In the genomic region with DNA sequence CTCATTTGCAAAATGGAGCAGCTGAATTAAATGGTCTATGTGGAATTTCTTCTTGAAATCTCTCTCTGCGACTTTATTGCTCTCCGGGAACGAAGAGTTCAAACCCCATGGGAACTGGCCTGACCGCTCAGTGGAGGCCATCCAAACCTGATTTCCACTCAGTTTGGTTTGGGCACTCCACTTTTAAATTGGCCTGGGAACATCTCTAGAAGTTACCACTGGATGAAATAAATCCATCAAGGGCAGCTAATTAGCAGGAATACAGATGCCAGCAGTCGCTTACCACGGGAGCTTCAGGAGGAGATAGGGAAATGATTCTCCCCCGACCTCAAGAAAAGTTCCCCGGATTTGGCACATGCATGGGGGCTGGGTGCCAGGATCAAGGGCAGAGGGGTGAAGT, we compare ENCODE assay signal across 17 mouse cellular contexts. TPM values are rescaled to one million over a fixed set of nuclear protein-coding genes. Genes with fewer than 3 reads are reported as not detected.
DNase-seq lines count a peak whose midpoint lies in the region; ATAC-seq and TF ChIP-seq lines count a peak whose summit lies in the region.
"Had no signal": no experiment of that assay in that cellular context is flagged by ENCODE, and none has a peak within 500 bp of the region (broad histone marks: within the 10 kb centered on the region; RNA-seq: fewer than 3 reads in every experiment).

No protein-coding gene starts in this region.

- H3K36me3 ChIP-seq in heart, embryonic 13.5 days: no peaks in the 10 kb centered on the region
- H3K36me3 ChIP-seq in liver, adult 2 months (ENCODE audit: control insufficient read depth, insufficient read depth, low read length): no peaks in the 10 kb centered on the region
- H3K36me3 ChIP-seq in liver, embryonic 11.5 days (ENCODE audit: control insufficient read depth, insufficient read depth, low read length): no peaks in the 10 kb centered on the region
- H3K36me3 ChIP-seq in embryonic facial prominence, embryonic 10.5 days (replicated peaks): no peaks in the 10 kb centered on the region
- H3K36me3 ChIP-seq in heart, embryonic 15.5 days: no peaks in the 10 kb centered on the region
- H3K36me3 ChIP-seq in midbrain, embryonic 16.5 days (ENCODE audit: control insufficient read depth, insufficient read depth, low read length): no peaks in the 10 kb centered on the region
- no peaks in the 10 kb centered on the region for H3K36me3 ChIP-seq in forebrain, embryonic 10.5 days (replicated peaks)
- H3K36me3 ChIP-seq: forebrain, embryonic 15.5 days; G1E; midbrain, embryonic 12.5 days had no signal

- TF ChIP-seq CTCF in liver, adult 2 months (IDR thresholded peaks at IDR 0.05; ENCODE audit: low read depth, low read length): no peak

- H3K9me3 ChIP-seq in heart, embryonic 13.5 days: no peaks in the 10 kb centered on the region
- no peaks in the 10 kb centered on the region for H3K9me3 ChIP-seq in liver, embryonic 11.5 days (ENCODE audit: control insufficient read depth, low read length)
- H3K9me3 ChIP-seq in embryonic facial prominence, embryonic 10.5 days: no peaks in the 10 kb centered on the region
- no peaks in the 10 kb centered on the region for H3K9me3 ChIP-seq in heart, embryonic 15.5 days (replicated peaks)
- no peaks in the 10 kb centered on the region for H3K9me3 ChIP-seq in midbrain, embryonic 16.5 days (replicated peaks; ENCODE audit: control insufficient read depth, low read length, poor library complexity, severe bottlenecking)
- H3K9me3 ChIP-seq in forebrain, embryonic 10.5 days: no peaks in the 10 kb centered on the region
- H3K9me3 ChIP-seq: forebrain, embryonic 15.5 days; G1E; midbrain, embryonic 12.5 days had no signal

- peaks cover 49% of the 10 kb centered on the region for H3K4me1 ChIP-seq in heart, embryonic 13.5 days
- H3K4me1 ChIP-seq in liver, adult 2 months (ENCODE audit: control insufficient read depth, insufficient read depth, low read length): peaks cover 4% of the 10 kb centered on the region
- H3K4me1 ChIP-seq in liver, embryonic 11.5 days (replicated peaks; ENCODE audit: control insufficient read depth, insufficient read depth, low read length): peaks cover 5% of the 10 kb centered on the region; the same call in 1 of the 2 replicates
- peaks cover 40% of the 10 kb centered on the region for H3K4me1 ChIP-seq in embryonic facial prominence, embryonic 10.5 days
- peaks cover 41% of the 10 kb centered on the region for H3K4me1 ChIP-seq in heart, embryonic 15.5 days (replicated peaks)
- peaks cover 3% of the 10 kb centered on the region; the same call in 1 of the 2 replicates for H3K4me1 ChIP-seq in midbrain, embryonic 16.5 days (ENCODE audit: control insufficient read depth, insufficient read depth, low read length)
- peaks cover 23% of the 10 kb centered on the region for H3K4me1 ChIP-seq in forebrain, embryonic 10.5 days

- 57% methylated on average over 8 of the region's 8 CpGs for WGBS in heart, embryonic 13.5 days
- 81% methylated on average over 8 of the region's 8 CpGs for WGBS in liver, adult 2 months
- 78% methylated on average over 8 of the region's 8 CpGs for WGBS in liver, embryonic 11.5 days
- 75% methylated on average over 8 of the region's 8 CpGs for WGBS in embryonic facial prominence, embryonic 10.5 days
- WGBS in heart, embryonic 15.5 days: 54% methylated on average over 8 of the region's 8 CpGs
- WGBS in midbrain, embryonic 16.5 days: 85% methylated on average over 8 of the region's 8 CpGs
- 90% methylated on average over 8 of the region's 8 CpGs for WGBS in forebrain, embryonic 10.5 days

- no peak for TF ChIP-seq POLR2A in liver, adult 2 months (IDR thresholded peaks at IDR 0.05; ENCODE audit: extremely low read depth, insufficient read depth, low read length)

- ATAC-seq in heart, embryonic 13.5 days (ENCODE audit: extremely low read depth, insufficient number of reproducible peaks, low FRiP score, low TSS enrichment): no peak
- ATAC-seq in liver, embryonic 11.5 days (replicated peaks; ENCODE audit: low FRiP score): no peak
- ATAC-seq in heart, embryonic 15.5 days (replicated peaks; ENCODE audit: insufficient number of reproducible peaks, insufficient read depth, low FRiP score, low read depth): no peak
- ATAC-seq in midbrain, embryonic 16.5 days: no peak
- ATAC-seq: forebrain, embryonic 15.5 days; inflammation-experienced regulatory T-cells, adult 6 months had no signal

- no peak for DNase-seq in heart, postnatal 25 days (ENCODE audit: low spot score)
- peak; percentile 14 for DNase-seq in liver, adult 2 months (ENCODE audit: extremely low read depth, low read depth, low spot score)
- no peak for DNase-seq in liver, embryonic 11.5 days (ENCODE audit: low spot score)
- no peak for DNase-seq in embryonic facial prominence, embryonic 10.5 days (ENCODE audit: low spot score)
- no peak for DNase-seq in forebrain, embryonic 10.5 days (ENCODE audit: extremely low spot score, low spot score)
- DNase-seq: adrenal gland, postnatal 10 days; cerebellum, adult 8-10 months; lung, postnatal 10 days; thymus, postnatal 36 days had no signal

- intact Hi-C loops in heart, postnatal 25 days (cut with DNase I): no loop called here

- no peaks in the 10 kb centered on the region for H3K79me2 ChIP-seq in liver, adult 2 months (ENCODE audit: control insufficient read depth, insufficient read depth, low read length)

- no peak overlapping the region for H3K4me2 ChIP-seq in heart, embryonic 13.5 days
- no peak overlapping the region for H3K4me2 ChIP-seq in liver, embryonic 11.5 days
- H3K4me2 ChIP-seq in heart, embryonic 15.5 days: no peak overlapping the region
- H3K4me2 ChIP-seq in midbrain, embryonic 16.5 days (ENCODE audit: low read length): no peak overlapping the region
- H3K4me2 ChIP-seq: forebrain, embryonic 15.5 days; midbrain, embryonic 12.5 days had no signal

- no peaks in the 10 kb centered on the region for H3K27me3 ChIP-seq in heart, embryonic 13.5 days (replicated peaks)
- H3K27me3 ChIP-seq in liver, adult 2 months (ENCODE audit: control insufficient read depth, insufficient read depth, low read length): no peaks in the 10 kb centered on the region
- H3K27me3 ChIP-seq in liver, embryonic 11.5 days (replicated peaks; ENCODE audit: control insufficient read depth, insufficient read depth, low read length): no peaks in the 10 kb centered on the region
- H3K27me3 ChIP-seq in embryonic facial prominence, embryonic 10.5 days (replicated peaks; ENCODE audit: low read depth, poor library complexity, severe bottlenecking): no peaks in the 10 kb centered on the region
- no peaks in the 10 kb centered on the region for H3K27me3 ChIP-seq in heart, embryonic 15.5 days
- no peaks in the 10 kb centered on the region for H3K27me3 ChIP-seq in midbrain, embryonic 16.5 days (ENCODE audit: control insufficient read depth, insufficient read depth, low read depth, low read length)
- no peaks in the 10 kb centered on the region; the same call in 1 of the 2 replicates for H3K27me3 ChIP-seq in forebrain, embryonic 10.5 days (ENCODE audit: poor library complexity, severe bottlenecking)
- H3K27me3 ChIP-seq: forebrain, embryonic 15.5 days had no signal

- no peak overlapping the region for H3K4me3 ChIP-seq in heart, embryonic 13.5 days
- H3K4me3 ChIP-seq in liver, adult 2 months (ENCODE audit: insufficient read depth, low read depth, low read length): no peak overlapping the region
- no peak overlapping the region for H3K4me3 ChIP-seq in liver, embryonic 11.5 days (ENCODE audit: low read depth, low read length)
- H3K4me3 ChIP-seq in embryonic facial prominence, embryonic 10.5 days: no peak overlapping the region
- no peak overlapping the region for H3K4me3 ChIP-seq in heart, embryonic 15.5 days
- H3K4me3 ChIP-seq in midbrain, embryonic 16.5 days (ENCODE audit: low read depth, low read length): no peak overlapping the region
- H3K4me3 ChIP-seq in forebrain, embryonic 10.5 days: no peak overlapping the region
- H3K4me3 ChIP-seq: forebrain, embryonic 15.5 days; midbrain, embryonic 12.5 days; myocyte had no signal

- H3K27ac ChIP-seq in heart, embryonic 13.5 days (replicated peaks): peak overlapping the region; percentile 96
- H3K27ac ChIP-seq in liver, adult 2 months (replicated peaks; ENCODE audit: insufficient read depth, low read depth, low read length): no peak overlapping the region
- no peak overlapping the region for H3K27ac ChIP-seq in liver, embryonic 11.5 days (ENCODE audit: low read depth, low read length)
- H3K27ac ChIP-seq in embryonic facial prominence, embryonic 10.5 days (replicated peaks): peak overlapping the region; percentile 41; the same call in 1 of the 2 replicates
- peak overlapping the region; percentile 93 for H3K27ac ChIP-seq in heart, embryonic 15.5 days
- H3K27ac ChIP-seq in midbrain, embryonic 16.5 days (ENCODE audit: low read length): no peak overlapping the region
- H3K27ac ChIP-seq in forebrain, embryonic 10.5 days: no peak overlapping the region
- H3K27ac ChIP-seq: forebrain, embryonic 15.5 days; midbrain, embryonic 12.5 days had no signal

- no peak overlapping the region; the same call in 1 of the 2 replicates for H3K9ac ChIP-seq in heart, embryonic 13.5 days
- no peak overlapping the region for H3K9ac ChIP-seq in liver, adult 2 months (ENCODE audit: low read depth, low read length)
- H3K9ac ChIP-seq in liver, embryonic 11.5 days (ENCODE audit: low read depth, low read length): no peak overlapping the region
- H3K9ac ChIP-seq in heart, embryonic 15.5 days: no peak overlapping the region
- H3K9ac ChIP-seq in midbrain, embryonic 16.5 days (ENCODE audit: low read depth, low read length): no peak overlapping the region
- H3K9ac ChIP-seq: forebrain, embryonic 15.5 days; midbrain, embryonic 12.5 days had no signal

RNA-seq across cellular contexts. Expression of gene Frmd6, which starts 26.8 kb away (rescaled TPM):
- polyA plus RNA-seq in heart, embryonic 13.5 days (2015; fragmentation: Nextera tagmentation; extraction: Ambion mirVana): 21.7 and 21.8 TPM in 2 replicates
- total RNA-seq in heart, postnatal 25 days (2021): 10 to 100 TPM; 38.5 to 43.3 TPM
- total RNA-seq in liver, adult 2 months (2014; rRNA removed): 3.0 and 3.6 TPM in 2 replicates
- 1.3 and 1.4 TPM in 2 replicates for polyA plus RNA-seq in liver, adult 2 months (2012; rRNA removed)
- 9.7 and 9.9 TPM in 2 replicates for polyA plus RNA-seq in liver, embryonic 11.5 days (2014; fragmentation: Nextera tagmentation; extraction: Ambion mirVana)
- polyA plus RNA-seq in embryonic facial prominence, embryonic 10.5 days (2016; fragmentation: Nextera tagmentation; extraction: Ambion mirVana): 45.1 and 54.5 TPM in 2 replicates
- 23.0 and 26.0 TPM in 2 replicates for polyA plus RNA-seq in heart, embryonic 15.5 days (2015; fragmentation: Nextera tagmentation; extraction: Ambion mirVana)
- 8.1 and 8.3 TPM in 2 replicates for polyA plus RNA-seq in midbrain, embryonic 16.5 days (2015; fragmentation: Nextera tagmentation; extraction: Ambion mirVana)
- polyA plus RNA-seq in forebrain, embryonic 10.5 days (2016; fragmentation: Nextera tagmentation; extraction: Ambion mirVana): 25.1 and 27.8 TPM in 2 replicates

Comparison
In these comparisons a context has a peak if more than half of its experiments do, and no peak if none do; other contexts are left out.
1. H3K27ac ChIP-seq: peak in heart, embryonic 13.5 days (single experiment), embryonic facial prominence, embryonic 10.5 days (single experiment) and heart, embryonic 15.5 days (single experiment); none in liver, adult 2 months (single experiment), liver, embryonic 11.5 days (single experiment), midbrain, embryonic 16.5 days (single experiment) and forebrain, embryonic 10.5 days (single experiment).